Mouse (Mus musculus): ENCODE measurements around the gene Clec2d.

Clec2d gene

DNA sequence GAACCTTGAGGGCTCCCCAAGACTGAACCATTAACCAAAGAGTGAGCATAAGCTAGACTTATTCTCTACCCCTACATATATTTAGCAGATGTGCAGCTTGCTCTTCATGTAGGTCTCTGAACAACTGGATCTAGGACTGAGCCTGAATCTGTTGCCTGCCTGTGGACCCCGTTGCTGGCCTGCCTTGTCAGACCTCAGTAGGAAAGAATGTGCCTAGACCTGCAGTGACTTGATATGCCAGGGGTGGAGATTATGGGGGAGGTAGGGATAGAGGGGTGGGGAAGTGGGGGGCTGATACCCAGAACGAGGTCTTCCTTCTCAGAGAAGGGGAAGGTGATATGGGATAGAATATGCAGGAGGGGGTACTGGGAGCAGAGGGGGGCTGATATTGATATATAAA lies 43.2 kb downstream of the Clec2d start:
- Histone ChIP-seq H3K4me1 (replicated peaks; ENCODE audit: low read depth, low read length) (no peaks in the 10 kb centered on the region), H3K27me3 (ENCODE audit: insufficient read depth, low read length) (no peaks in the 10 kb centered on the region), H3K9me3 (ENCODE audit: low read length) (peaks cover 18% of the 10 kb centered on the region), H3K4me3 (replicated peaks; ENCODE audit: low read length) (no peak overlapping the region), H3K36me3 (ENCODE audit: insufficient read depth, low read length) (no peaks in the 10 kb centered on the region)
- no peak for TF ChIP-seq NANOG (IDR thresholded peaks at IDR 0.05; ENCODE audit: borderline replicate concordance, low read length)

DNA sequence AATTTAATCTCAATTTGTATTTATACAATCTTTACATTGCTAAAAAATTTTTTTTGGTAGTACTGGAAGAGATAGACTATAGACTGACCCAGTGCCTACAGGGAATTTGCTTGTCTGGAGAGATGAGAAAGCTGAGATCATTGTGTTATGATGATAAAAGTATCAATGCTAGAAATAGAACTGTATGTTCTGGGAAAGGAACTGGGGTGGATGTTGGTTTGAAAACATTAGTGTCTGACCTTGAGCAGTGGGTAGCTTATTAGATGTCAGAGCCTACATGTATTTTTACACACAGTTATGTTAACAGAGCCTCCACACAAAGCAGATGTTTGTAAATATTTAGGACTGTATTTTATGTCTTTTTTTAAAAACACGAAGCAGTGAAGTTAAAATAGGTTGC lies 43.7 kb downstream of the Clec2d start:
- Histone ChIP-seq H3K27me3 (ENCODE audit: insufficient read depth, low read length) (no peaks in the 10 kb centered on the region), H3K4me3 (replicated peaks; ENCODE audit: low read length) (no peak overlapping the region), H3K4me1 (replicated peaks; ENCODE audit: low read depth, low read length) (no peaks in the 10 kb centered on the region), H3K36me3 (ENCODE audit: insufficient read depth, low read length) (no peaks in the 10 kb centered on the region), H3K9me3 (ENCODE audit: low read length) (peaks cover 18% of the 10 kb centered on the region)
- TF ChIP-seq POU5F1 (IDR thresholded peaks at IDR 0.05; ENCODE audit: borderline replicate concordance, low read length) (no peak), NANOG (IDR thresholded peaks at IDR 0.05; ENCODE audit: borderline replicate concordance, low read length) (no peak), CTCF (conservative IDR thresholded peaks at IDR 0.05; ENCODE audit: low read length) (no peak)

DNA sequence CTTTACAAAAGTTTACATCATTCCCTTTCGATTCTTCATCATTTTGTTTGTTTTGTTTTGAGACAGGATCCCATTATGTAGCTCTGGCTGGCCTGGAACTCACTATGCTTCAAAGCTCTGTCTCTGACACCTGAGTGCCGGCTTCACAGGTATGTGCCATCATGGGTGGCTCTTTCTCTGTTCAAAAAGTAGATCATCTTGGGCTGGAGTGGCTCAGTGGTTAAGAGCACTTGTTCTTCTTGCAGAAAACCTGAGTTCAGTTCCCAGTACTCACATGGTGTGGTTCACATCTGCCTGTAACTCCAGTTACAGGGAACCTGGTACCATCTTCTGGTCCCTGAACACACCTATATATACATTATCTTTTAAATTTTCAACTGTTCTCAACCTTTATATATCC lies 44.7 kb downstream of the Clec2d start:
- Histone ChIP-seq H3K4me3 (replicated peaks; ENCODE audit: low read length) (no peak overlapping the region), H3K27me3 (ENCODE audit: insufficient read depth, low read length) (no peaks in the 10 kb centered on the region), H3K36me3 (ENCODE audit: insufficient read depth, low read length) (no peaks in the 10 kb centered on the region), H3K4me1 (replicated peaks; ENCODE audit: low read depth, low read length) (no peaks in the 10 kb centered on the region), H3K9me3 (ENCODE audit: low read length) (peaks cover 18% of the 10 kb centered on the region)
- TF ChIP-seq NANOG (IDR thresholded peaks at IDR 0.05; ENCODE audit: borderline replicate concordance, low read length) = no peak
- TF ChIP-seq CTCF (conservative IDR thresholded peaks at IDR 0.05; ENCODE audit: low read length) = no peak
- TF ChIP-seq POU5F1 (IDR thresholded peaks at IDR 0.05; ENCODE audit: borderline replicate concordance, low read length) = no peak

DNA sequence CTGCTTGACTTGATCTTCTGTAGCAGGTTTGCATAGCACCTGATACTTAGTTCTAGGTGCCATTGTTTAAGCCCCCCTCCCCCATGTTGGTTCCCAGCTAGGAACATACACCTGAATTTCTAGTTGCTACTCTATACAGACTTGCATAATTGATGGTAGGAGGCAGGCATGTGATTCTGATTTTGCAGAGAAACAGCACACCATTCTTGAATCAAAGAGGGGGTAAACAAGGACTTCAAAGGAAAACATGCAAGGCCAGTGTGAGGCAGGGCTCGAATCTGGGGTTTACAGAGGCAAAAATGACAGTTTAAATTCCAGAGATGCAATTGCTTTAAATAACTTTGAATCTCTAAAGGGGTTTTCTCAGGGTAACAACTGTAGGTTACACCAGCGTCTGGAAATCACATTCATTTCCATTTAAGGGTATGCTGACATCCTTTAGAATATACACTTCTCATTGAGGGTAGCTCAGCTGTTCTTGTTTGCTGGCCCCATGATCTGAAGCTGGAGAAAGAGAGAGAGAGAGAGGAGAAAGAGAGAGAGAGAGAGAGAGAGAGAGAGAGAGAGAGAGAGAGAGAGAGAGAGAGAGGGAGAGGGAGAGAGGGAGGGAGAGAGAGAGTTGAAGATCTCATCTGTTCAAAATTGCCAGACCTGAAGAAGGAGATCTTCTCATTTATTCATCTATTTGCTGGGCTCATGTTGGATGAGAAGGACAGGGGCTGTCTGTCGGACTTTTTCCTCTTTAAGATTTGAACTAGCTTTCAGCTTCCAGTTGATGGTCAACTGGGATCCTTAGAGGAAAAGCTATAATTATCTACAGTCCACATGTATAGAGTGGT lies 48.7 kb downstream of the Clec2d start:
- Histone ChIP-seq H3K4me3 (replicated peaks; ENCODE audit: low read length) (no peak overlapping the region), H3K27me3 (ENCODE audit: insufficient read depth, low read length) (no peaks in the 10 kb centered on the region), H3K36me3 (ENCODE audit: insufficient read depth, low read length) (no peaks in the 10 kb centered on the region), H3K4me1 (replicated peaks; ENCODE audit: low read depth, low read length) (peaks cover 14% of the 10 kb centered on the region), H3K9me3 (ENCODE audit: low read length) (peaks cover 18% of the 10 kb centered on the region)
- no peak for TF ChIP-seq CTCF (conservative IDR thresholded peaks at IDR 0.05; ENCODE audit: low read length)
- TF ChIP-seq POU5F1 (IDR thresholded peaks at IDR 0.05; ENCODE audit: borderline replicate concordance, low read length) = no peak
- no peak for TF ChIP-seq NANOG (IDR thresholded peaks at IDR 0.05; ENCODE audit: borderline replicate concordance, low read length)

DNA sequence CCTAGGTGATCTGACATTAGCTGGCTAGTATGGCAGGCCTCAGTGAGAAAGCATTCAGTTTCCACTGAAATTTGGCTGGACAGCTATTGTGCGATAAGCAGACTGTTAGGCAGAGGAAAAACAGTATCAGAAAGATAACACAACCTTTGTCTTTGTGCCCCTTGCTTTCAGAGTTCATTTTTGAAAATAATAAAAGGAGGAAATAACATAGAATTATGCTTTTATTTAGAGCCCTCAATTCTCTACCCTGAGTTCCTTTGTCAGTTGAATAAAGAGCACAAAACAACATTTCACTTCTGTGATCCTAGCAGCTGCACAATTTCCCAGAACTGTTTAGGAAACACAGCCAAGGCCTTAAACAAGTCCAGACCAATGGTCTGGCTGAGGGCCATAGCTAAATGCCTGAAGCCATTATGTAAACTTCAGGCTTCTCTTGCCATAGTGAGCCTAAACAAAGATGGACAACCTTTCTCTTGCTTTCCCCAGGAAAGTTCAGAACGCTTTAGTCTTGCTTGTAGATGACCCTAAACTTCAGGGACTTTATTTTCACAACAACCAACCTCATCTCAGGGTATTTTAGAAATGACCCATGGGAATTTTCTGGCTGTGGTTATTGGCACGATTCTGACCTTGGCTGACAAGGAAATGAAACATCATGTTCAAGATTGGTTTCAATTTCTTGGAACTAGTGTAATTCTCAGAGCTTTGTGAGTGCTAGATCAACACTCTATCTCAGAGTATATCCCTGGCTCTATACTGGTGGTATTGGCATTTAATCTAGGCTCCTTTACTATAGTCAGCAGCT lies 49.6 kb downstream of the Clec2d start:
- Histone ChIP-seq H3K4me3 (replicated peaks; ENCODE audit: low read length) (no peak overlapping the region), H3K27me3 (ENCODE audit: insufficient read depth, low read length) (no peaks in the 10 kb centered on the region), H3K9me3 (ENCODE audit: low read length) (peaks cover 13% of the 10 kb centered on the region), H3K4me1 (replicated peaks; ENCODE audit: low read depth, low read length) (peaks cover 19% of the 10 kb centered on the region), H3K36me3 (ENCODE audit: insufficient read depth, low read length) (no peaks in the 10 kb centered on the region)
- TF ChIP-seq CTCF (conservative IDR thresholded peaks at IDR 0.05; ENCODE audit: low read length) (no peak), NANOG (IDR thresholded peaks at IDR 0.05; ENCODE audit: borderline replicate concordance, low read length) (no peak), POU5F1 (IDR thresholded peaks at IDR 0.05; ENCODE audit: borderline replicate concordance, low read length) (no peak)

DNA sequence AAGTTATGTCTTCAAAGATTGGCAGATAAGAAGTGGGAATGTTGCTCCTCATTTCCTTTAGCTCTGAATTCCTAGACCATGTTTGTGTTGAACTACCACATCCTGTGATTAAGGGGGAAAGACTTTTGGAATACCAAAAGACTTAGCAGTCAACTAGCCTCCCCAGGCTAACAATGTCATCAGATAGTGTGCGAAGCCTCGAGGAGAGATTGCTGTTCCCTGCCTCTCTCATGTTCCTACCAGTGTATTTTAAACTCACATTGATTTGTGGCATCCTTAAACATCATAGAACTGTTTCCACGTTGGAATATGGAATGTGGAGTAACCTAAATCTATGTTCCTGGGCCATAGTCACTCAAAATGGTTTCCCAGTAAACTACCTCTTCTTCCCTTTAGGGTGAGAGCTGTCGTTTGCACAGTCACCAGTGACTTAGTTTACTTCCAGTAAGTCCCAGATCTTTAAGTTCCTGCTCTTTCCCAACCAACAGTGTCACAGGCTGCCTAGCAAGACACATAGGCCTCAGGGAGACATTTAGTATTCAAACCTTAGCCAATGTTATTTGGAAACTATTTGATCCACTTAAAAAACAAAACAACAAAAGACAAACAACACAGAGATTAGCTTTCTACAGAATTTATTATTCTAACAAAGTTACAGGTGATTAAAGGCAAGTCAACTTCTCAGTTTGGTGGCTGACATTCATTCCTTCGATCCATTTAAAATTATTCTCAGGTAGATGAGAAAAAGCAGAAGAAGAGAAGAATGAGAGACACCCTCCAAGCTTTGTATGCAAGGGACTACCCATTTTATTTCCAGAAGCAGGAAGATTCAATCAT lies 51.8 kb downstream of the Clec2d start:
- Histone ChIP-seq H3K27me3 (ENCODE audit: insufficient read depth, low read length) (no peaks in the 10 kb centered on the region), H3K4me3 (replicated peaks; ENCODE audit: low read length) (no peak overlapping the region), H3K4me1 (replicated peaks; ENCODE audit: low read depth, low read length) (peaks cover 38% of the 10 kb centered on the region), H3K36me3 (ENCODE audit: insufficient read depth, low read length) (no peaks in the 10 kb centered on the region), H3K9me3 (ENCODE audit: low read length) (no peaks in the 10 kb centered on the region)
- TF ChIP-seq CTCF (conservative IDR thresholded peaks at IDR 0.05; ENCODE audit: low read length) (no peak), NANOG (IDR thresholded peaks at IDR 0.05; ENCODE audit: borderline replicate concordance, low read length) (no peak), POU5F1 (IDR thresholded peaks at IDR 0.05; ENCODE audit: borderline replicate concordance, low read length) (no peak)

DNA sequence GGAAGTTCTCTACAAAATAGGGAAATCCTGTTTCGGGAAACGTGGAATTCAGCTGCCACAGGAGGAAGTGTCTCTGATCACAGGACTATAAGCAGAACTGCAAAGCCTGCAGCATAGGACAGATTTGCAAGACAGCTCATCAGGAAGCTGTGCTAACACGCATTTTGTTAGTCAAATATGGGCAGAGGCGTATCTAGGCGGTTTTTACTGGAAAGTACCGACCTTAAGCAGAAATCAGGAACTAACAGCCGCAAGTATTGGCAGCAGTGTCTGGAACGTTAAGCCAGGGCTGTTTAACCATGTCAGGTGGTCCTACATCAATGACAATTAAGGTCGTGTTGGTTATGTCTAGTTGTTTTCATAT lies 52.4 kb downstream of the Clec2d start:
- H3K36me3 ChIP-seq (ENCODE audit: insufficient read depth, low read length) = no peaks in the 10 kb centered on the region
- H3K4me3 ChIP-seq (replicated peaks; ENCODE audit: low read length) = no peak overlapping the region
- no peaks in the 10 kb centered on the region for H3K27me3 ChIP-seq (ENCODE audit: insufficient read depth, low read length)
- no peak for TF ChIP-seq POU5F1 (IDR thresholded peaks at IDR 0.05; ENCODE audit: borderline replicate concordance, low read length)
- no peaks in the 10 kb centered on the region for H3K9me3 ChIP-seq (ENCODE audit: low read length)
- peaks cover 44% of the 10 kb centered on the region for H3K4me1 ChIP-seq (replicated peaks; ENCODE audit: low read depth, low read length)

DNA sequence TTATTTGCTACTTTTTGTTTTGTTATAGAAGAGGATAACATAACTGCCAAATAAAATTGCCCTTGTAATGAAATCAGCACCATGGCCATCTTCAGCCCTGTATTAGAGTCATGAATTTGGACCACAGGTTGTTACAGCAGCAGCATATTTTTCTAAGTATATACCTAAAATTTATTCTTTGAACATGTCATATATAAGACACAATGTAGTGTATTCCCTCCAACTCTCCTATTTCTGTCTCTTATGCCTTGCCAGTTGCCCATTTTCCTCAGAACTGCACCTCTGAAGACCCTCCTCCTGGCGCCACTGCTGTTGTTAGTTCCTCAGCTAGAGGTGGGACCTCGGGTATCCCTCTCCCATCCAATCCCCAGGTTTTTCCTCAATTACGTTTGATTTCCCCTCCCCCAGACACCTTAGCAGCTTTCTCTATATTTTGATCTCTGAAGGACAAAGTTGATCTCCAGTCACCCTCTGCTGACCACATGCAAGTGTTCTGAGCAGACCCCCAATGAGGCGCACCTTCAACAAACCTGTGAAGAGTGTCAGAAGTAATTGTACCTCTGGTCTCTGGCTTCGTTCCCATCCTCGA lies 53.0 kb downstream of the Clec2d start:
- H3K36me3 ChIP-seq (ENCODE audit: insufficient read depth, low read length) = no peaks in the 10 kb centered on the region
- TF ChIP-seq CTCF (conservative IDR thresholded peaks at IDR 0.05; ENCODE audit: low read length) (no peak), NANOG (IDR thresholded peaks at IDR 0.05; ENCODE audit: borderline replicate concordance, low read length) (no peak), POU5F1 (IDR thresholded peaks at IDR 0.05; ENCODE audit: borderline replicate concordance, low read length) (no peak)
- no peak overlapping the region for H3K4me3 ChIP-seq (replicated peaks; ENCODE audit: low read length)
- no peaks in the 10 kb centered on the region for H3K9me3 ChIP-seq (ENCODE audit: low read length)
- peaks cover 47% of the 10 kb centered on the region for H3K4me1 ChIP-seq (replicated peaks; ENCODE audit: low read depth, low read length)
- H3K27me3 ChIP-seq (ENCODE audit: insufficient read depth, low read length) = no peaks in the 10 kb centered on the region
